Comparison of ENCODE assay signal across 8 mouse cellular contexts in the genomic region with DNA sequence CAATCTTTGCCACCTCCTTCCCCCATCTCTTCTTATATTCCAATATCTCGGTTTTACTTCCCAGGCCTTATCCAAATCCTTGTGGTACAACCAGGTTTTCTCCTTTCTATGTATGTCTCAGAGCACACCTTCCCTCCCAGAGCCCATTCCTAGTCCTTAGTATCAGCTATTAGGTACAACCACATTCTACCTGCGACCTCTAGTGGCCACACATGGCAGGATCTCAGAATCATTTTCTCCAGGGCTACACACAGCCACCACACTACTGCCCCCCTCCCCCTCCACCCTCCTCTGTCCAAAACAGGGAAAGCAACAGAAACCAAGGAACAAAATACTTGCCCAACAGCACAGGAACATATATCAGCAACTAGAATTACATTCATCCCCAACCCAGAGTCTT.
DNase-seq lines count a peak whose midpoint lies in the region; ATAC-seq lines count a peak whose summit lies in the region.

No protein-coding gene starts in this region.

- no peaks in the 10 kb centered on the region for H3K27me3 ChIP-seq in lung, embryonic 15.5 days
- no peaks in the 10 kb centered on the region for H3K27me3 ChIP-seq in embryonic facial prominence, embryonic 10.5 days (replicated peaks; ENCODE audit: low read depth, poor library complexity, severe bottlenecking)
- H3K27me3 ChIP-seq in lung, embryonic 16.5 days (ENCODE audit: control insufficient read depth, insufficient read depth, low read depth, low read length) = no peaks in the 10 kb centered on the region

- no peak overlapping the region for H3K4me3 ChIP-seq in lung, embryonic 15.5 days
- no peak overlapping the region for H3K4me3 ChIP-seq in embryonic facial prominence, embryonic 10.5 days
- no peak overlapping the region for H3K4me3 ChIP-seq in lung, embryonic 16.5 days (ENCODE audit: low read length)

- no peak overlapping the region for H3K4me2 ChIP-seq in lung, embryonic 15.5 days
- no peak overlapping the region for H3K4me2 ChIP-seq in lung, embryonic 16.5 days (ENCODE audit: low read depth, low read length)

- no peak overlapping the region for H3K9ac ChIP-seq in lung, embryonic 15.5 days
- H3K9ac ChIP-seq in lung, embryonic 16.5 days (ENCODE audit: low read length) = no peak overlapping the region

- no peak overlapping the region for H3K27ac ChIP-seq in lung, embryonic 15.5 days
- H3K27ac ChIP-seq in embryonic facial prominence, embryonic 10.5 days (replicated peaks) = no peak overlapping the region
- no peak overlapping the region for H3K27ac ChIP-seq in lung, embryonic 16.5 days (ENCODE audit: low read length)

- H3K9me3 ChIP-seq in lung, embryonic 15.5 days = no peaks in the 10 kb centered on the region
- no peaks in the 10 kb centered on the region for H3K9me3 ChIP-seq in embryonic facial prominence, embryonic 10.5 days
- H3K9me3 ChIP-seq in lung, embryonic 16.5 days (ENCODE audit: control insufficient read depth, low read length) = no peaks in the 10 kb centered on the region

- DNase-seq in lung, postnatal 25 days (ENCODE audit: low spot score) = no peak
- peak; percentile 67 for DNase-seq in R1 (ENCODE audit: low read depth, low spot score)
- DNase-seq in embryonic facial prominence, embryonic 10.5 days (ENCODE audit: low spot score) = peak; percentile 69
- DNase-seq in kidney, adult 8-10 months = peak; percentile 39 to 77
- DNase-seq in right cerebral cortex, postnatal 14 days = peak; percentile 4
- no peak for DNase-seq in natural killer cell, adult 2 months (ENCODE audit: low spot score in 2 of 2)

- ATAC-seq in lung, embryonic 15.5 days (ENCODE audit: borderline replicate concordance, extremely low read depth, low FRiP score, low TSS enrichment) = peak; percentile 46; the same call in 1 of the 2 replicates
- peak; percentile 54; the same call in 1 of the 2 replicates for ATAC-seq in lung, embryonic 16.5 days (ENCODE audit: low read depth)

- 21% methylated on average over 2 of the region's 2 CpGs for WGBS in lung, embryonic 15.5 days
- 11% methylated on average over 2 of the region's 2 CpGs for WGBS in embryonic facial prominence, embryonic 10.5 days
- 12% methylated on average over 2 of the region's 2 CpGs for WGBS in lung, embryonic 16.5 days

- H3K4me1 ChIP-seq in lung, embryonic 15.5 days = no peaks in the 10 kb centered on the region
- no peaks in the 10 kb centered on the region for H3K4me1 ChIP-seq in embryonic facial prominence, embryonic 10.5 days
- H3K4me1 ChIP-seq in lung, embryonic 16.5 days (replicated peaks; ENCODE audit: control insufficient read depth, insufficient read depth, low read length) = no peaks in the 10 kb centered on the region

- H3K36me3 ChIP-seq in lung, embryonic 15.5 days = no peaks in the 10 kb centered on the region
- no peaks in the 10 kb centered on the region for H3K36me3 ChIP-seq in embryonic facial prominence, embryonic 10.5 days (replicated peaks)
- H3K36me3 ChIP-seq in lung, embryonic 16.5 days (ENCODE audit: control insufficient read depth, insufficient read depth, low read length) = no peaks in the 10 kb centered on the region

Comparison
In these comparisons a context has a peak if more than half of its experiments do, and no peak if none do; other contexts are left out.
1. DNase-seq: peak in R1 (single experiment), embryonic facial prominence, embryonic 10.5 days (single experiment), kidney, adult 8-10 months (2 of 2) and right cerebral cortex, postnatal 14 days (single experiment); none in lung, postnatal 25 days (single experiment) and natural killer cell, adult 2 months (0 of 2).